Mouse (Mus musculus): ENCODE results near the gene Hsd17b13.
"Not testable (repeated sequence)": the region's sequence is repeated elsewhere in the genome, so short reads cannot be mapped to it uniquely, and the experiment has no call there.

Gene Hsd17b13

DNA sequence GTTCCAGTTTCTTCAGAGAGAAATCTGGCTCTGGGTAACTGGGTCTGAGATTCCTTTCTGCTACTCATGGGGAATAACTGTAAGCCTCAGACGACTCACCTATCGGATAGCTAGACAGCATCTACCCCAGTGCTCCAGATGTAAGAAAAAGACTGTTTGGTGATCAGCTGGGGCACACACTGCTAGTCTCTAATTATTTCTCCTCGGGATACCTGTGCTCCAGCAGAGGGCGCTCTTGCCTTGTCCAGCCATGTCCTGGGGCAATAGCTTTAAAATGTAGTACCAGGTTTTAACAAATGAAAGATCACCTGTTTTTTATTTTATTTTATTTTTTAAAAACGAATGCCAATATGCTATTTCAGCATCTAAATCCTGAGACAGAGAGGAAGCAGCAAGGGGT, 22.5 kb upstream of the Hsd17b13 start:
- ChIA-PET CTCF (interaction anchor here (0.6 to 3.9 kb wide), 54 partner anchors 8 to 342 kb away, joined by 3 to 49 read pairs (median 5); partner anchors contain the start of gene Hsd17b11 (in 1 of the 4)), POLR2A (interaction anchor here in 3 of 4 experiments (0.7 to 1.9 kb wide), 8 partner anchors 22 to 434 kb away, joined by 3 to 12 read pairs (median 4); partner anchors contain the start of gene Hsd17b11 (in 1 of the 3))

DNA sequence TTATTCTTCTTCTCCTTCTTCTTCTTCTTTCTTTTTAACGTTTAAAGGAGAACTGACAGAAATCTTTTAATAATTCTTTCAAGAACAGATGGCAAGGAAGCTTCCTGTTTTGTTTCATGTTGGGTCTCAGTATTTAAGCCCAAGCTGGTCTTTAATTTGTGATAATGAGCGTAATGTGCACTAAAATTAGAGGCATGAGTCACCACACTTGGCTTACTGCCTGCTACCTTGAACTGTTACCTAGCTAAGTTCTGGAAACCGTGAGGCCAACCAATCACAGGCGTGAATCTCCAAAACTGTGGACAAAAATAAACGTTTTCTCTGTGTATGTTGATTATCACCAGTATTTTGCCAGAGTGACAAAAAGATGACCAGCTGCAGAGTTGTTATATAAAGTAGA, 21.5 kb upstream of the Hsd17b13 start:
- CTCF ChIA-PET = interaction anchor here (0.6 to 3.9 kb wide), 12 partner anchors 13 to 336 kb away, joined by 3 to 47 read pairs (median 14); partner anchors contain the start of gene Hsd17b11 (in 1 of the 4)
- POLR2A ChIA-PET = interaction anchor here (0.6 to 1.9 kb wide), 6 partner anchors 23 to 106 kb away, joined by 3 to 6 read pairs (median 4); partner anchors contain the start of gene Hsd17b11 (in 1 of the 4)

- POLR2A ChIA-PET = interaction anchor here in 2 of 4 experiments (0.6 to 1.2 kb wide), 4 partner anchors 13 to 63 kb away, joined by 3 to 4 read pairs (median 3); no protein-coding TSS in a partner anchor
- CTCF ChIA-PET = interaction anchor here (0.5 to 2.2 kb wide), 25 partner anchors 11 to 1489 kb away, joined by 3 to 16 read pairs (median 4); no protein-coding TSS in a partner anchor
Observed at GRCm38 (mm10) chr5:103995181-103995580, 18.0 kb upstream of the Hsd17b13 start.

GRCm38 (mm10) chr5:103994669-103995068, 17.5 kb upstream of the Hsd17b13 start:
- CTCF ChIA-PET = interaction anchor here (0.6 to 2.2 kb wide), 22 partner anchors 11 to 346 kb away, joined by 3 to 16 read pairs (median 4); no protein-coding TSS in a partner anchor
- POLR2A ChIA-PET = interaction anchor here in 2 of 4 experiments (0.6 to 0.9 kb wide), 3 partner anchors 13 to 62 kb away, joined by 3 to 4 read pairs (median 3); no protein-coding TSS in a partner anchor

DNA sequence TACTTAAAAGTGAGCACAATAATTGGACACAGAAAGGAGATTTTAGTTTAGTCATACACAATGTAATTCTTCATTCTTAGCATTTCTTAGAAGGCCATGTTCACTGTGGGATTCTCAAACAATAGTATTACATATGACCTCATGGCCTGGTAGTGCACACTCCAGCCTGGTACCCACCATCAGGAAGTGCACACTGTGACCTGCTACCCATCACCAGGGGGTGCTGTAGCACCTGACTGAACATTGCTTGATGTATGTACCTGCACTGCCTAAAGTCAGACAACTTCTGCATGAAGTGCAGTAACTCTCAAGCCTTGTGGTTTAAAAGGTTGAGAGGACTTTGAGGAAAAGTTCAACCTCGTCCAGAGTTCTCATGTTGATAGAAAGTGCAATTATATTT, 16.4 kb upstream of the Hsd17b13 start:
- ChIA-PET CTCF (no interaction called here), POLR2A (no interaction called here)

GRCm38 (mm10) chr5:103992831-103993230, 15.6 kb upstream of the Hsd17b13 start:
- ChIA-PET CTCF (interaction anchor here in 1 of 4 experiments (1.1 kb wide), 1 partner anchor 47 kb away, joined by 3 read pairs; no protein-coding TSS in a partner anchor), POLR2A (interaction anchor here in 1 of 4 experiments (0.6 kb wide), 1 partner anchor 168 kb away, joined by 3 read pairs; no protein-coding TSS in a partner anchor)

- POLR2A ChIA-PET = interaction anchor here in 1 of 4 experiments (1.1 kb wide), 1 partner anchor 7 kb away, joined by 3 read pairs; no protein-coding TSS in a partner anchor
Observed at GRCm38 (mm10) chr5:103980705-103981560, 3.7 kb upstream of the Hsd17b13 start.

DNA sequence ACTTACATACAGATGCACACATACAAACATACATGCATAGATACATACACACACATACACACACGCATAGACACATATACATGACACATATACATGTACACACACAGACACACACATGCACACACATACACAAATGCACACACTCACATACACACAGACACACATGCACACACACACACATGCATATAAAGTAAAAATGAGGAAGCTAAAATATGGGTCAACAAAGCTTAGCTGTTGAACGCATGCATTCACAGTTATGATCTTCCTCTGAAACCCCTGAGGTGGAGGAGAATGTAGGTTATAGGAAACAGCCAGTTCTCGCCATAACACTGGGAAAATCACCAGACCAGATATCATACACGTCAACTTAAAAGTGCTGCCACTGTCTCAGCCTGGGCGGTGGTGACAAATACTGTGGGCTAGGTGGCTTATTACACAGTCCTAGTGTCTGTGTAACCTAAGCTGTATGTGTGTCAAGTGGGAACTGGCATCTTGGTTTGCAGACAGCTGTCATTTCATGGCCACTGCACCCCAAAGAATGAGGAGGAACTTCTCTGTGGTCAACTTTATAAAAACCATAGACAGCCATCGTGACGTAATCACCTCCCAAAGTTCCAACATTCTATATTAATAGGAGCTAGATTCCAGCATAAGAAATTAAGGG, 829 bp upstream of the Hsd17b13 start:
- ChIA-PET POLR2A (no interaction called here), CTCF (no interaction called here)

More at GRCm38 (mm10) chr5:103980705-103981560, 3.7 kb upstream of the Hsd17b13 start:
- CTCF ChIA-PET = interaction anchor here in 3 of 4 experiments (0.9 to 1.9 kb wide), 4 partner anchors 53 to 54 kb away, joined by 3 to 7 read pairs (median 4); no protein-coding TSS in a partner anchor

- POLR2A ChIA-PET = interaction anchor here in 1 of 4 experiments (0.6 kb wide), 1 partner anchor 33 kb away, joined by 3 read pairs; no protein-coding TSS in a partner anchor
Observed at GRCm38 (mm10) chr5:103975736-103976135, 1.5 kb downstream of the Hsd17b13 start.

GRCm38 (mm10) chr5:103972801-103973200, 4.4 kb downstream of the Hsd17b13 start:
- POLR2A ChIA-PET = interaction anchor here in 1 of 4 experiments (0.7 to 0.9 kb wide), 3 partner anchors 9 to 41 kb away, joined by 3 to 5 read pairs (median 5); no protein-coding TSS in a partner anchor
- CTCF ChIA-PET = interaction anchor here in 1 of 4 experiments (0.6 kb wide), 1 partner anchor 367 kb away, joined by 3 read pairs; no protein-coding TSS in a partner anchor

More at GRCm38 (mm10) chr5:103975736-103976135, 1.5 kb downstream of the Hsd17b13 start:
- CTCF ChIA-PET = no interaction called here

GRCm38 (mm10) chr5:103972379-103972778, 4.8 kb downstream of the Hsd17b13 start:
- ChIA-PET POLR2A (interaction anchor here in 1 of 4 experiments (0.7 to 0.9 kb wide), 3 partner anchors 8 to 41 kb away, joined by 3 to 5 read pairs (median 5); no protein-coding TSS in a partner anchor), CTCF (no interaction called here)

DNA sequence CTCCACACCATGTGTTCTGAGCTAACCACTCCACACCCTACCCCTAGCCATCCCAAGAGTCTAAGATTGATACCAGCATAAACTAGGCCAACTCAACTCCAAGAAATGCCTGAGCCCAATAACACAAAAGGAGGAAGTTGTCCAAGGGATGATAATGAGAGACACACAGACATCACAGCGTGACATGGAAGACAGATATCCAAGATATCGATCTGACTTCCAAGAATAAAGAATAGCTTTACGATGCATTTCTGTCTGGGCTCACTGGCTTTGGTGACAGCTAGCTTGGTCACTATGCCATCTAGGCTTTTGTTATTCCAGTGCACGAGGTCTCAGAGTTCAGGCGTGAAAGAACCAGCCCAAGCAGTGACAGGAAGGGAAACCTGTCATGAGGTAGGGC, 6.2 kb downstream of the Hsd17b13 start:
- CTCF ChIA-PET = no interaction called here
- POLR2A ChIA-PET = interaction anchor here in 1 of 4 experiments (0.7 to 1.6 kb wide), 3 partner anchors 69 to 318 kb away, joined by 3 to 6 read pairs (median 3); no protein-coding TSS in a partner anchor

- ChIA-PET CTCF (no interaction called here), POLR2A (no interaction called here)
Observed at GRCm38 (mm10) chr5:103962935-103963429, 14.2 kb downstream of the Hsd17b13 start.

- CTCF ChIA-PET = interaction anchor here in 2 of 4 experiments (0.6 to 0.7 kb wide), 3 partner anchors 37 to 1434 kb away, joined by 4 to 6 read pairs (median 4); no protein-coding TSS in a partner anchor
- POLR2A ChIA-PET = interaction anchor here in 2 of 4 experiments (0.6 to 1.0 kb wide), 3 partner anchors 15 to 1042 kb away, joined by 3 read pairs; no protein-coding TSS in a partner anchor
Observed at GRCm38 (mm10) chr5:103954638-103955037, 22.6 kb downstream of the Hsd17b13 start.

- POLR2A ChIA-PET = no interaction called here
- CTCF ChIA-PET = interaction anchor here in 1 of 4 experiments (1.8 kb wide), 1 partner anchor 26 kb away, joined by 4 read pairs; no protein-coding TSS in a partner anchor
Observed at GRCm38 (mm10) chr5:103953135-103954083, 23.8 kb downstream of the Hsd17b13 start.

DNA sequence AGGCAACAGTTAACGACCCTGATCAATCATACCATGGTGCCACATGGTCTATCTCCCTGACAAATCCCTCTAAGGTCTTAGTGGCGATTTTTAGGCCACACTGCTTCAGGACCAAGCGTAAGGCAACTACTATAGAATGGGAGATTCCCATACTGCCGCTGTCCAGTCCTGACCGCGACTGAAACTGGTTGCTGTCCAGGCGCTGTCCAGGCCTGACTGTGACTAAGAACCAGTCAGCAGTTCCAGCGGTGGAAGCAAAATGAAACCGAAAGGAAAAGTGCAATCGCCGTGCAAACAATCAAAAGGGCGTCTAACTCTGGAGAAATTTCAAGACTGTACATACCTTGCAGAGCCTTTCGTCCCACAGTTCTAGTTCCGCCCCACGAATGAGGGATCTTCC, 27.1 kb downstream of the Hsd17b13 start:
- POLR2A ChIA-PET, CTCF ChIA-PET: not testable (repeated sequence)

DNA sequence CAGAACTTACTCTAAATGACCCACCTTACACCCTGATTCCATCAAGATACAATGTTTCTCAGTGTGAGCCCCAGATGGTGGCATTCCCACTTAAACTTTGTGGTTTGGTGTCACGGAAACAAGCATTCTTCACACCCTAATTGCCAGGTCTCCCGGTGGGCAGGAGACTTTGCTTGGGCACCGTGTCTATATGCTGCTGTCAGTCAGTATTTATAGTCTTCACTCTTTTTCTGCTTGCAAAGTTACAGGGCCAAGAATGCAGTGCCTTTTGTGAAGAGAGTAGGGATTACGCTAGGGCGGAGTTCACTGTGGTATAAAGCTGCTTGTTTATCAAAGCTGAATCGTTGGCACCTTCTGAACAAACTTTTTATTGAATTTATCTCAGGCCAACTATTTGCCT, 34.0 kb downstream of the Hsd17b13 start:
- CTCF ChIA-PET = no interaction called here
- POLR2A ChIA-PET = no interaction called here
